Mouse (Mus musculus) cortical plate, adult 2 months (tissue): ENCODE data around the gene Plekhg1.
A peak's percentile ranks its signal among the peaks of the same experiment; 100 is the strongest.

Experiments
- CTCF ChIP-seq: fragments of 200-500 bp; IDR thresholded peaks from 2 replicates; pipeline ENCODE4 v1.5.1; 2011; ENCODE audit warnings: mild to moderate bottlenecking, control low read depth, low read length; ENCODE audit not compliant: insufficient read depth; ENCODE audit errors: extremely low read depth
- POLR2A ChIP-seq: fragments of 200-500 bp; IDR thresholded peaks from 2 replicates; pipeline ENCODE4 v1.6.1; 2011; ENCODE audit warnings: mild to moderate bottlenecking, low read length, control low read depth; ENCODE audit not compliant: insufficient read depth; ENCODE audit errors: extremely low read depth

DNA sequence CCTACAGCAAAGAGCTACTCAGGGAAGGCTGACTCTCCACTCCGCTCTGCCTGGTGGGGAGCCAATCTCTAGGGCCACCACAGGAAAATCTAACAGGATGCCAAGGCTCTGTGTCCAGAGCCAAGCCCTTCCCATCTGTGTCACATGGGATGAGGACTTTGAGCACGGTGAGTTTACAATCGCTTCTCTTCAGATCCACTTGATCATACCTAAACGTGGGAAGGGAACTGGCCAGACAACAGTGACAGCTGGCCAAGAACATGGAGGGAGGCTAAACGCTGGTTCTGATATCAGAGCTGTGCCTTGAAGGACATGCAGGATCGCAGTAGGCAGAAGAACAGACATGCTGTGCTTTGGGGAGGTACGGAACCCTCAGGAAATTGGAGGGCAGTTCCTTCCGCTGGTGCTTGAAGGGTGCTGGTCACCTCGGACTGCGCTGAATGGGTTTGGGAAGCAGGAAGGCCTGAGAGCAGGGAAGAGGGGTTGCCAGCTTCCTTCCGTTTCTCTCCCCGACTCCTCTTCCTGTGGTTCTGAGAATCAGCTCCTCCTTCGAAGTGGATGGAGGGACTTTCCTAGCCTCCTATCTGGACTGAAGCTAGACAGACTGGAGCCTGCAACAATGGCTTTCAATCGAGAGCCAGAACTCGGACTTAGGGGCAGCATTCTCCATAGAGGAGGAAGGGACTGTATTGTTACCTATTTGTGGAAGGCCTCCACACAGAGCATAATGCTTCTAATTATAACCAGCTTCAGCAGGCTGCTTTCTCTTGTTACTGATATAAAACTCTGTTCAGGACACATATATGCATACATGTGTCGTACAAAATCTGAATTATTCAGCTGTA, 21.9 kb upstream of the Plekhg1 start:
- no peak for TF ChIP-seq CTCF
- TF ChIP-seq POLR2A, result peak; percentile 43; the same call in 1 of the 2 replicates
